Mouse (Mus musculus) regulatory T cell (primary cell): ENCODE measurements at regions not wholly inside any gene's neighbourhood (a gene's known extent, or its start where the extent isn't known, plus 50 kb on each side); places are given as distances from the start of the nearest gene placed in this dataset.

Experiments
- in situ Hi-C: fragments of 300-600 bp; cut with MboI, MseI; formaldehyde crosslinking; loops from one replicate; pipeline ENCODE4 v1.15.1; 2025; ENCODE audit warnings: high pct_unique_total_duplicates

- in situ Hi-C loops: no loop called here
Measured at GRCm38 (mm10) chr7:79201246-79201645, 52.4 kb upstream of the Mfge8 start.

GRCm38 (mm10) chr7:79202336-79202735 is 53.5 kb upstream of the Mfge8 start:
- in situ Hi-C loops: no loop called here

- in situ Hi-C loops: no loop called here
Measured at GRCm38 (mm10) chr7:79203481-79203880, 54.6 kb upstream of the Mfge8 start.

- in situ Hi-C loops: no loop called here
Measured at GRCm38 (mm10) chr7:79207140-79207539, 58.3 kb upstream of the Mfge8 start.

GRCm38 (mm10) chr7:79210376-79211215 is 61.7 kb upstream of the Mfge8 start:
- in situ Hi-C loops: no loop called here

- in situ Hi-C loops: no loop called here
Measured at GRCm38 (mm10) chr7:79211287-79211976, 61.6 kb upstream of the Abhd2 start.

GRCm38 (mm10) chr7:79212231-79212630 is 60.8 kb upstream of the Abhd2 start:
- in situ Hi-C loops: no loop called here

- in situ Hi-C loops: no loop called here
Measured at GRCm38 (mm10) chr7:79215001-79215400, 58.0 kb upstream of the Abhd2 start.

GRCm38 (mm10) chr7:79217232-79217631 is 55.8 kb upstream of the Abhd2 start:
- in situ Hi-C loops: no loop called here

- in situ Hi-C loops: loop anchor here (10.0 kb wide), 1 partner anchor 88 kb away; the partner anchor contains the start of gene Hapln3
Measured at GRCm38 (mm10) chr7:79222626-79223335, 50.2 kb upstream of the Abhd2 start.
